Mouse (Mus musculus): ENCODE measurements around the gene Dnah3. TPM values are rescaled to one million over a fixed set of nuclear protein-coding genes. Genes with fewer than 3 reads are reported as not detected.

Gene Dnah3
- polyA plus RNA-seq, 1 experiment from 2014 or later, result 0.09 TPM

GRCm38 (mm10) chr7:119875776-119876440 is 219.2 kb downstream of the Dnah3 start:
- no peaks in the 10 kb centered on the region for H3K27me3 ChIP-seq (ENCODE audit: control insufficient read depth, insufficient read depth, low read length)
- DNase-seq (ENCODE audit: low spot score) (no peak), ATAC-seq (ENCODE audit: low FRiP score) (no peak)

GRCm38 (mm10) chr7:119873050-119873449 is 222.0 kb downstream of the Dnah3 start:
- Histone ChIP-seq H3K36me3 (replicated peaks; ENCODE audit: control insufficient read depth, insufficient read depth) (peaks cover 11% of the 10 kb centered on the region; the same call in 1 of the 2 replicates), H3K9ac (no peak overlapping the region), H3K27ac (no peak overlapping the region), H3K9me3 (ENCODE audit: control insufficient read depth, low read length) (no peaks in the 10 kb centered on the region), H3K4me2 (replicated peaks) (no peak overlapping the region), H3K4me1 (replicated peaks; ENCODE audit: control insufficient read depth, insufficient read depth, low read length) (no peaks in the 10 kb centered on the region), H3K27me3 (ENCODE audit: control insufficient read depth, insufficient read depth, low read length) (no peaks in the 10 kb centered on the region), H3K4me3 (replicated peaks; ENCODE audit: low read length) (no peak overlapping the region)
- ATAC-seq (ENCODE audit: low FRiP score), result no peak
- WGBS, result 32% methylated on average over 2 of the region's 2 CpGs
- no peak for DNase-seq (ENCODE audit: low spot score)

More at GRCm38 (mm10) chr7:119875776-119876440, 219.2 kb downstream of the Dnah3 start:
- Histone ChIP-seq H3K4me2 (replicated peaks) (no peak overlapping the region), H3K27ac (no peak overlapping the region), H3K9ac (no peak overlapping the region), H3K4me3 (replicated peaks; ENCODE audit: low read length) (no peak overlapping the region), H3K36me3 (replicated peaks; ENCODE audit: control insufficient read depth, insufficient read depth) (peaks cover 12% of the 10 kb centered on the region; the same call in 1 of the 2 replicates), H3K9me3 (ENCODE audit: control insufficient read depth, low read length) (no peaks in the 10 kb centered on the region), H3K4me1 (replicated peaks; ENCODE audit: control insufficient read depth, insufficient read depth, low read length) (no peaks in the 10 kb centered on the region)
- WGBS, result 47% methylated on average over 3 of the region's 3 CpGs

Other genes starting within 250 kb of the Dnah3 start
- gene Lyrm1, start 199.4 kb downstream of the Dnah3 start, polyA plus RNA-seq (2014; fragmentation: Nextera tagmentation; extraction: Ambion mirVana), result 17.5 and 18.7 TPM in 2 replicates
- gene Dcun1d3, start 199.0 kb downstream of the Dnah3 start, polyA plus RNA-seq (2014; fragmentation: Nextera tagmentation; extraction: Ambion mirVana), result 11.3 and 13.0 TPM in 2 replicates
- 12.0 and 15.2 TPM in 2 replicates for gene Tmem159, start 7.1 kb upstream of the Dnah3 start, polyA plus RNA-seq (2014; fragmentation: Nextera tagmentation; extraction: Ambion mirVana)
- not detected in 2 replicates for gene Zp2, start 50.0 kb upstream of the Dnah3 start, polyA plus RNA-seq (2014; fragmentation: Nextera tagmentation; extraction: Ambion mirVana)
- gene Anks4b, start 78.6 kb upstream of the Dnah3 start, polyA plus RNA-seq (2014; fragmentation: Nextera tagmentation; extraction: Ambion mirVana), result not detected in 2 replicates
- gene Crym, start 106.8 kb upstream of the Dnah3 start, polyA plus RNA-seq (2014; fragmentation: Nextera tagmentation; extraction: Ambion mirVana), result 12.4 and 12.7 TPM in 2 replicates
- gene Abca14, start 108.7 kb upstream of the Dnah3 start, polyA plus RNA-seq (2014; fragmentation: Nextera tagmentation; extraction: Ambion mirVana), result not detected in 2 replicates
- gene Abca15, start 233.4 kb upstream of the Dnah3 start, polyA plus RNA-seq (2014; fragmentation: Nextera tagmentation; extraction: Ambion mirVana), result 0.10 TPM in 1 of 2 replicates, not detected in the other

Measured in hindbrain, embryonic 14.5 days (tissue).